Mouse (Mus musculus) MEL (cell line): ENCODE results near the gene Zfp593. TPM values are rescaled to one million over a fixed set of nuclear protein-coding genes. Genes with fewer than 3 reads are reported as not detected.

Experiments used
- DNase-seq: peaks from one replicate; pipeline ENCODE4 v3.0.0; 2011; ENCODE audit warnings: low read depth, low spot score
- H3K27ac ChIP-seq: 2 replicates; pipeline ENCODE4 v1.5.1; 2012; ENCODE audit warnings: low read depth, mild to moderate bottlenecking, control low read depth, low read length, moderate library complexity; ENCODE audit not compliant: control insufficient read depth
- H3K27me3 ChIP-seq, 2 experiments: fragments of 150-350 bp in 1 of 2; sonication (generic) in 1 of 2; 2 replicates each; pipeline ENCODE4 v1.6.1; 2012; ENCODE audit warnings: low read length in 2 of 2, mild to moderate bottlenecking in 2 of 2, improper control_type of control experiment in 1 of 2, moderate library complexity in 1 of 2; ENCODE audit not compliant: insufficient read depth in 2 of 2, control insufficient read depth in 1 of 2
- H3K36me3 ChIP-seq, 2 experiments: 2 replicates each; pipeline ENCODE4 v1.6.1; 2012 to 2014; ENCODE audit warnings: low read length in 2 of 2, improper control_type of control experiment in 1 of 2, inconsistent platforms in 1 of 2, mild to moderate bottlenecking in 1 of 2; ENCODE audit not compliant: insufficient read depth in 2 of 2, control insufficient read depth in 1 of 2
- H3K4me1 ChIP-seq, 2 experiments: fragments of 150-350 bp in 1 of 2; sonication (generic) in 1 of 2; 2 replicates each; pipeline ENCODE4 v1.6.1; 2012; ENCODE audit warnings: low read length in 2 of 2, improper control_type of control experiment in 1 of 2, mild to moderate bottlenecking in 1 of 2; ENCODE audit not compliant: insufficient read depth in 2 of 2, control insufficient read depth in 1 of 2
- H3K4me3 ChIP-seq, 2 experiments: fragments of 150-350 bp in 1 of 2; sonication (generic) in 1 of 2; 2 replicates each; pipeline ENCODE4 v1.5.1; 2012; ENCODE audit warnings: low read depth in 2 of 2, low read length in 2 of 2, mild to moderate bottlenecking in 2 of 2, moderate library complexity in 2 of 2, control low read depth in 1 of 2, improper control_type of control experiment in 1 of 2; ENCODE audit not compliant: control insufficient read depth in 1 of 2, insufficient read depth in 1 of 2
- H3K79me2 ChIP-seq: 2 replicates; pipeline ENCODE4 v1.6.1; 2012; ENCODE audit warnings: mild to moderate bottlenecking, low read length, moderate library complexity; ENCODE audit not compliant: control insufficient read depth, poor library complexity, insufficient read depth
- H3K9ac ChIP-seq: 2 replicates; pipeline ENCODE4 v1.6.1; 2012; ENCODE audit warnings: low read depth, mild to moderate bottlenecking, control low read depth, low read length, moderate library complexity; ENCODE audit not compliant: control insufficient read depth, poor library complexity, severe bottlenecking
- H3K9me3 ChIP-seq: fragments of 150-350 bp; sonication (generic); replicated peaks from 2 replicates; pipeline ENCODE4 v1.6.1; 2012; ENCODE audit warnings: mild to moderate bottlenecking, low read length, improper control_type of control experiment, moderate library complexity; ENCODE audit not compliant: insufficient read depth
- BHLHE40 ChIP-seq: IDR thresholded peaks from 2 replicates; pipeline ENCODE4 v1.6.1; 2012; ENCODE audit warnings: low read depth, mild to moderate bottlenecking, inconsistent platforms, low read length, improper control_type of control experiment, borderline replicate concordance
- CHD1 ChIP-seq: IDR thresholded peaks from 2 replicates; pipeline ENCODE4 v1.6.1; 2012; ENCODE audit warnings: low read depth, mild to moderate bottlenecking, inconsistent platforms, low read length, improper control_type of control experiment
- ELF1 ChIP-seq: IDR thresholded peaks from 2 replicates; pipeline ENCODE4 v1.6.1; 2014; ENCODE audit warnings: low read depth, mild to moderate bottlenecking, inconsistent platforms, low read length, improper control_type of control experiment, moderate library complexity
- ETS1 ChIP-seq: IDR thresholded peaks from 2 replicates; pipeline ENCODE4 v1.6.1; 2012; ENCODE audit warnings: low read depth, mild to moderate bottlenecking, inconsistent platforms, low read length, improper control_type of control experiment, moderate library complexity
- GABPA ChIP-seq: IDR thresholded peaks from 2 replicates; pipeline ENCODE4 v1.6.1; 2012; ENCODE audit warnings: low read depth, mild to moderate bottlenecking, inconsistent platforms, low read length, improper control_type of control experiment, moderate library complexity
- JUND ChIP-seq: IDR thresholded peaks from 2 replicates; pipeline ENCODE4 v1.6.1; 2011; ENCODE audit warnings: low read depth, mild to moderate bottlenecking, improper control_type of control experiment, low read length
- MAFK ChIP-seq: IDR thresholded peaks from 2 replicates; pipeline ENCODE4 v1.6.1; 2011; ENCODE audit warnings: low read depth, mild to moderate bottlenecking, low read length, improper control_type of control experiment, borderline replicate concordance
- MAX ChIP-seq: IDR thresholded peaks from 2 replicates; pipeline ENCODE4 v1.6.1; 2011; ENCODE audit warnings: low read length, improper control_type of control experiment
- MAZ ChIP-seq: IDR thresholded peaks from 2 replicates; pipeline ENCODE4 v1.6.1; 2012; ENCODE audit warnings: low read depth, mild to moderate bottlenecking, inconsistent platforms, low read length, improper control_type of control experiment
- MXI1 ChIP-seq: IDR thresholded peaks from 2 replicates; pipeline ENCODE4 v1.6.1; 2011; ENCODE audit warnings: mild to moderate bottlenecking, low read depth, low read length, improper control_type of control experiment
- MYB ChIP-seq: IDR thresholded peaks from 2 replicates; pipeline ENCODE4 v1.6.1; 2011; ENCODE audit warnings: mild to moderate bottlenecking, low read depth, low read length, improper control_type of control experiment
- MYC ChIP-seq: IDR thresholded peaks from 2 replicates; pipeline ENCODE4 v1.6.1; 2011; ENCODE audit warnings: low read depth, mild to moderate bottlenecking, low read length, improper control_type of control experiment, moderate library complexity
- POLR2A ChIP-seq, 2 experiments: IDR thresholded peaks; 2 replicates each; pipeline ENCODE4 v1.6.1; 2011 to 2012; ENCODE audit warnings: low read length in 2 of 2, mild to moderate bottlenecking in 2 of 2, control low read depth in 1 of 2, improper control_type of control experiment in 1 of 2, low read depth in 1 of 2, moderate library complexity in 1 of 2; ENCODE audit not compliant: control insufficient read depth in 1 of 2, insufficient read depth in 1 of 2, poor library complexity in 1 of 2
- POLR2AphosphoS2 ChIP-seq: IDR thresholded peaks from 2 replicates; pipeline ENCODE4 v1.6.1; 2011; ENCODE audit warnings: low read length, improper control_type of control experiment
- POLR2AphosphoS5 ChIP-seq: IDR thresholded peaks from 2 replicates; pipeline ENCODE4 v1.6.1; 2012; ENCODE audit warnings: low read depth, borderline replicate concordance, mild to moderate bottlenecking, inconsistent platforms, low read length, moderate library complexity, mixed read lengths
- SIN3A ChIP-seq: IDR thresholded peaks from 2 replicates; pipeline ENCODE4 v1.6.1; 2012; ENCODE audit warnings: low read length, improper control_type of control experiment, inconsistent platforms
- USF2 ChIP-seq, 2 experiments: IDR thresholded peaks; 2 replicates each; pipeline ENCODE4 v1.6.1; 2011 to 2012; ENCODE audit warnings: improper control_type of control experiment in 2 of 2, low read length in 2 of 2, borderline replicate concordance in 1 of 2, inconsistent platforms in 1 of 2, low read depth in 1 of 2, mild to moderate bottlenecking in 1 of 2; ENCODE audit not compliant: insufficient read depth in 1 of 2
- ZKSCAN1 ChIP-seq: IDR thresholded peaks from 2 replicates; pipeline ENCODE4 v1.6.1; 2012; ENCODE audit warnings: low read depth, mild to moderate bottlenecking, inconsistent platforms, low read length, improper control_type of control experiment, moderate library complexity
- ZNF384 ChIP-seq: IDR thresholded peaks from 2 replicates; pipeline ENCODE4 v1.6.1; 2012; ENCODE audit warnings: low read depth, mild to moderate bottlenecking, inconsistent platforms, low read length, improper control_type of control experiment
- polyA plus RNA-seq, 2 experiments: library from polyadenylated mRNA; stranded (reverse) in 1 of 2; unstranded in 1 of 2; fragments of >175 nt in 1 of 2; fragments of >200 nt in 1 of 2; gene quantifications; 2 replicates each; pipeline versions ENCODE4 v1.2.1 to v1.2.4; 2012; ENCODE audit warnings: low replicate concordance in 2 of 2, low read depth in 1 of 2; ENCODE audit not compliant: insufficient read length in 2 of 2, insufficient read depth in 1 of 2, missing spikeins in 1 of 2
- total RNA-seq: library from RNA; depleted of rRNA; stranded (reverse); fragments of 300-350 nt; gene quantifications from 2 replicates; pipeline ENCODE4 v1.2.3, GENCODE M21; 2012

The Zfp593 gene
- total and polyA plus RNA-seq, 3 experiments: 30.4 to 33.9 TPM; not detected in 1

DNA sequence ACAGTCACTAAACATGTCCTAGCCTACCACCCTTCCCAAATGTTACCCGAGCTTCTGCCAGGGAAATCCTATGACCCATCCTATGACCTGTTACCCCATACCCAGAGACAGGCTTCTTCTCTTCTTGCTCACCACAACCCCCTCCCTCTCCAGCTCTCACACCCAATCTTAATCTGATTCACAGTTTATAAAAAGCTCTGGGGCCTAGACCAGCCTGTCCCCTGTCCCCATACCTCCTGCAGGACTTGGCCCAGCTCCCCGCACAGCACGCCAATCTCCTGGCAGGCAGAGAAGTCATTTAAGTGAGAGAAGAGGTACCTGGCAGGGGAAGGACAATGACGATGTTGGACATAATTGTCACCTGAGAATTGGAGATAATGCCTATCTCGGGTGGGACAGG lies 10.5 kb downstream of the Zfp593 start:
- H3K27ac ChIP-seq: no peak overlapping the region
- no peaks in the 10 kb centered on the region for H3K36me3 ChIP-seq
- H3K9ac ChIP-seq: no peak overlapping the region
- no peaks in the 10 kb centered on the region for H3K79me2 ChIP-seq
- DNase-seq: no peak
- no peak for TF ChIP-seq MAZ
- TF ChIP-seq CHD1: no peak
- TF ChIP-seq GABPA: no peak
- TF ChIP-seq SIN3A: no peak
- no peak for TF ChIP-seq MYC
- no peak for TF ChIP-seq POLR2A (IDR thresholded peaks at IDR 0.05; ENCODE audit: control insufficient read depth in 1 of 2, insufficient read depth in 1 of 2, low read depth in 1 of 2, low read length in 2 of 2, poor library complexity in 1 of 2)
- no peak for TF ChIP-seq JUND
- no peak for TF ChIP-seq ZKSCAN1
- no peak for TF ChIP-seq POLR2AphosphoS2
- TF ChIP-seq USF2 (IDR thresholded peaks at IDR 0.05; ENCODE audit: borderline replicate concordance in 1 of 2, insufficient read depth in 1 of 2, low read depth in 1 of 2, low read length in 2 of 2): no peak
- peaks cover 0 to 2% of the 10 kb centered on the region in 2 experiments; a peak in 1 of 4 replicates for H3K4me1 ChIP-seq
- no peak overlapping the region for H3K4me3 ChIP-seq
- peaks cover 0 to 5% of the 10 kb centered on the region in 2 experiments; a peak in 2 of 4 replicates for H3K27me3 ChIP-seq
- H3K9me3 ChIP-seq: no peaks in the 10 kb centered on the region

GRCm38 (mm10) chr4:134230431-134230830 lies 15.0 kb downstream of the Zfp593 start:
- Histone ChIP-seq H3K9ac (no peak overlapping the region), H3K9me3 (no peaks in the 10 kb centered on the region), H3K36me3 (no peaks in the 10 kb centered on the region), H3K4me1 (no peaks in the 10 kb centered on the region), H3K79me2 (no peaks in the 10 kb centered on the region), H3K27me3 (peaks cover 0 to 4% of the 10 kb centered on the region in 2 experiments; a peak in 2 of 4 replicates), H3K27ac (no peak overlapping the region), H3K4me3 (no peak overlapping the region)
- TF ChIP-seq MXI1 (no peak), BHLHE40 (no peak), MYC (no peak), CHD1 (no peak), ETS1 (no peak), ELF1 (no peak), MAX (no peak), MYB (no peak), MAFK (no peak), POLR2AphosphoS5 (no peak), ZNF384 (no peak), MAZ (no peak)
- DNase-seq: no peak
